ENCODE assay signal across 8 mouse cellular contexts in genomic region chr11:119084446-119085278, GRCm38 (mm10). TPM values are rescaled to one million over a fixed set of nuclear protein-coding genes. Genes with fewer than 3 reads are reported as not detected.
DNase-seq lines count a peak whose midpoint lies in the region; ATAC-seq lines count a peak whose summit lies in the region.

No protein-coding gene starts in this region.

- H3K9ac ChIP-seq in embryonic facial prominence, embryonic 12.5 days, result peak overlapping the region; percentile 88

- H3K79me2 ChIP-seq in macrophage (ENCODE audit: inconsistent target), result peaks cover 26% of the 10 kb centered on the region; the same call in 1 of the 2 replicates

- 3% methylated on average over 18 of the region's 18 CpGs for WGBS in embryonic facial prominence, embryonic 12.5 days
- 2% methylated on average over 16 of the region's 18 CpGs for WGBS in macrophage (ENCODE audit: missing documents)

- peak overlapping the region; percentile 85 for H3K4me2 ChIP-seq in embryonic facial prominence, embryonic 12.5 days (replicated peaks)

- peaks cover 69% of the 10 kb centered on the region for H3K27me3 ChIP-seq in embryonic facial prominence, embryonic 12.5 days

- peak; percentile 36 for DNase-seq in cerebellum, adult 11 months
- DNase-seq in adrenal gland, adult 18-20 months (ENCODE audit: low spot score in 2 of 2), result peak; percentile 37 to 43
- peak; percentile 65 for DNase-seq in heart, postnatal 4 days
- peak; percentile 33 to 48 for DNase-seq in layer of hippocampus, postnatal 36 days
- peak; percentile 67 for DNase-seq in testis, postnatal 10 days (ENCODE audit: low spot score)

- H3K27ac ChIP-seq in embryonic facial prominence, embryonic 12.5 days, result peak overlapping the region; percentile 99
- H3K27ac ChIP-seq in macrophage, result peak overlapping the region; percentile 81

- H3K4me1 ChIP-seq in embryonic facial prominence, embryonic 12.5 days, result peaks cover 69% of the 10 kb centered on the region

- no peaks in the 10 kb centered on the region for H3K9me3 ChIP-seq in embryonic facial prominence, embryonic 12.5 days

- peak overlapping the region; percentile 88 for H3K4me3 ChIP-seq in embryonic facial prominence, embryonic 12.5 days
- H3K4me3 ChIP-seq in macrophage (ENCODE audit: inconsistent target), result peak overlapping the region; percentile 62

- no peak for ATAC-seq in cerebellum, adult (ENCODE audit: insufficient number of reproducible peaks, low FRiP score, low TSS enrichment)
- ATAC-seq in embryonic facial prominence, embryonic 12.5 days (ENCODE audit: insufficient number of reproducible peaks, insufficient read depth, low FRiP score, low TSS enrichment), result no peak

- peaks cover 21% of the 10 kb centered on the region for H3K36me3 ChIP-seq in embryonic facial prominence, embryonic 12.5 days
- H3K36me3 ChIP-seq in macrophage (ENCODE audit: inconsistent target), result peaks cover 10% of the 10 kb centered on the region; the same call in 1 of the 2 replicates

RNA-seq across cellular contexts. Expression of gene Cbx4, which starts 1.4 kb away (rescaled TPM):
- 100 to 1,000 TPM; 115 to 163 TPM for total RNA-seq in adrenal gland, adult 18-20 months (2021)
- 11.7 and 12.3 TPM in 2 replicates for polyA plus RNA-seq in embryonic facial prominence, embryonic 12.5 days (2016; fragmentation: Nextera tagmentation; extraction: Ambion mirVana)
- 10 to 100 TPM; 30.5 to 34.9 TPM for total RNA-seq in heart, postnatal 4 days (2021)
- 10 to 100 TPM; 57.3 to 59.4 TPM for total RNA-seq in layer of hippocampus, postnatal 36 days (2021)
- total RNA-seq in macrophage (2018; cell fraction: chromatin; rRNA removed), result 10 to 100 TPM in 18 of 26 experiments, 1 to 10 TPM in 8; 7.2 to 24.5 (median 12.8) TPM
- total RNA-seq in macrophage (2018; cell fraction: cytosol; rRNA removed), result 10 to 100 TPM in 19 of 26 experiments, 1 to 10 TPM in 7; 6.3 to 19.9 (median 12.3) TPM
- 10 to 100 TPM in 22 of 26 experiments, 1 to 10 TPM in 4; 6.3 to 21.9 (median 13.6) TPM for total RNA-seq in macrophage (2018; cell fraction: nucleus; rRNA removed)
- 7.4 to 14.3 TPM (median 12.7 TPM) in 3 replicates for polyA plus RNA-seq in macrophage (2018)

RNA-seq across cellular contexts. Expression of gene Cbx8, which starts 43.9 kb away (rescaled TPM):
- total RNA-seq in adrenal gland, adult 18-20 months (2021), result 10 to 100 TPM; 12.2 to 16.7 TPM
- polyA plus RNA-seq in embryonic facial prominence, embryonic 12.5 days (2016; fragmentation: Nextera tagmentation; extraction: Ambion mirVana), result 9.4 and 10.8 TPM in 2 replicates
- total RNA-seq in heart, postnatal 4 days (2021), result 1 to 10 TPM; 5.6 to 5.7 TPM
- 10 to 100 TPM; 11.2 to 13.6 TPM for total RNA-seq in layer of hippocampus, postnatal 36 days (2021)
- total RNA-seq in macrophage (2018; cell fraction: chromatin; rRNA removed), result 1 to 10 TPM in 11 of 26 experiments, under 1 TPM in 7, not detected in 8; 0.25 to 6.3 (median 1.3) TPM
- total RNA-seq in macrophage (2018; cell fraction: cytosol; rRNA removed), result 1 to 10 TPM in 18 of 26 experiments, under 1 TPM in 8; 0.10 to 5.8 (median 2.4) TPM
- total RNA-seq in macrophage (2018; cell fraction: nucleus; rRNA removed), result 1 to 10 TPM in 12 of 26 experiments, under 1 TPM in 13, not detected in 1; 0.12 to 4.7 (median 0.99) TPM
- polyA plus RNA-seq in macrophage (2018), result 3.4 to 4.0 TPM (median 3.6 TPM) in 3 replicates
